ENCODE assay signal across 27 mouse cellular contexts in the genomic region with DNA sequence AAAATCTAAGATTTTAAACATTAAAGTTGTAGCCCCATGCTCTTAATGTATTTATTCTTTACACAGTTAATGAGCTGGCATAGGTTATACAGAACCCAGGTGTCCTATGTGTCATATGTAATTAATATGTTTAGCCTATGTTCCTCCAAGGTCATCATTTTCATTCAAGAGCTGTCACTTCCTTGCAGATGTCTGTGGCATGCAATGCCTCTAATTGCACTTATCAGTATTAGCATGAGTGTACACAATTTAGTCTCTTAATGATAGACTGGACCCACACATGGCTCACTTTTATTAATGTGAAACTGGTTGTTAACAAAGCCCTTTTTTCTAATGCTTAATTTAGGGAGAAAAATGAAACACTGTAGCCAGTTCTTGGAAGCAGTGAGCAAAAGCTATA.
A peak's percentile ranks its signal among the peaks of the same experiment; 100 is the strongest.
DNase-seq lines count a peak whose midpoint lies in the region; ATAC-seq lines count a peak whose summit lies in the region.
"Had no signal": no experiment of that assay in that cellular context is flagged by ENCODE, and none has a peak within 500 bp of the region (broad histone marks: within the 10 kb centered on the region; RNA-seq: fewer than 3 reads in every experiment).

No protein-coding gene starts in this region.

- no peaks in the 10 kb centered on the region for H3K27me3 ChIP-seq in forebrain, embryonic 12.5 days
- no peaks in the 10 kb centered on the region for H3K27me3 ChIP-seq in forebrain, embryonic 15.5 days
- no peaks in the 10 kb centered on the region for H3K27me3 ChIP-seq in hindbrain, embryonic 12.5 days
- no peaks in the 10 kb centered on the region for H3K27me3 ChIP-seq in hindbrain, embryonic 10.5 days (ENCODE audit: insufficient read depth, poor library complexity, severe bottlenecking)
- no peaks in the 10 kb centered on the region for H3K27me3 ChIP-seq in forebrain, embryonic 16.5 days (replicated peaks; ENCODE audit: control insufficient read depth, insufficient read depth, low read length)
- H3K27me3 ChIP-seq: CH12.LX; heart, embryonic 12.5 days; heart, embryonic 15.5 days; intestine, embryonic 15.5 days; kidney, embryonic 15.5 days had no signal

- H3K9ac ChIP-seq in forebrain, embryonic 12.5 days = no peak overlapping the region
- no peak overlapping the region for H3K9ac ChIP-seq in forebrain, embryonic 15.5 days (replicated peaks)
- no peak overlapping the region for H3K9ac ChIP-seq in hindbrain, embryonic 12.5 days
- no peak overlapping the region for H3K9ac ChIP-seq in forebrain, embryonic 16.5 days (replicated peaks; ENCODE audit: low read depth, low read length)
- H3K9ac ChIP-seq: heart, embryonic 12.5 days; heart, embryonic 15.5 days; hindbrain, embryonic 14.5 days; intestine, embryonic 15.5 days; kidney, embryonic 15.5 days had no signal

- no peak overlapping the region for H3K4me2 ChIP-seq in forebrain, embryonic 12.5 days
- H3K4me2 ChIP-seq in forebrain, embryonic 15.5 days (replicated peaks) = no peak overlapping the region
- H3K4me2 ChIP-seq in hindbrain, embryonic 12.5 days (replicated peaks) = no peak overlapping the region
- H3K4me2 ChIP-seq in forebrain, embryonic 16.5 days (ENCODE audit: low read length) = no peak overlapping the region
- H3K4me2 ChIP-seq: heart, embryonic 12.5 days; heart, embryonic 15.5 days; hindbrain, embryonic 14.5 days; intestine, embryonic 15.5 days; kidney, embryonic 15.5 days had no signal

- no peaks in the 10 kb centered on the region for H3K36me3 ChIP-seq in forebrain, embryonic 12.5 days (replicated peaks)
- no peaks in the 10 kb centered on the region for H3K36me3 ChIP-seq in forebrain, embryonic 15.5 days
- 0 out of 2 replicates have a peak, but pooled peaks cover 5% of the 10 kb centered on the region for H3K36me3 ChIP-seq in hindbrain, embryonic 12.5 days
- H3K36me3 ChIP-seq in hindbrain, embryonic 10.5 days = peaks cover 11% of the 10 kb centered on the region
- no peaks in the 10 kb centered on the region for H3K36me3 ChIP-seq in forebrain, embryonic 16.5 days (ENCODE audit: control insufficient read depth, insufficient read depth)
- H3K36me3 ChIP-seq: intestine, embryonic 15.5 days had no signal

- H3K27ac ChIP-seq in forebrain, embryonic 12.5 days = no peak overlapping the region
- no peak overlapping the region for H3K27ac ChIP-seq in forebrain, embryonic 15.5 days (replicated peaks)
- H3K27ac ChIP-seq in hindbrain, embryonic 12.5 days = 0 out of 2 replicates have a peak overlapping the region, but pooled peaks have one; percentile 2
- H3K27ac ChIP-seq in hindbrain, embryonic 10.5 days = no peak overlapping the region
- H3K27ac ChIP-seq in forebrain, embryonic 16.5 days (ENCODE audit: low read length) = no peak overlapping the region
- H3K27ac ChIP-seq: heart, adult 2 months; heart, embryonic 15.5 days; hindbrain, embryonic 14.5 days; intestine, embryonic 15.5 days; kidney, embryonic 15.5 days had no signal

- no peaks in the 10 kb centered on the region for H3K9me3 ChIP-seq in forebrain, embryonic 12.5 days
- H3K9me3 ChIP-seq in forebrain, embryonic 15.5 days = no peaks in the 10 kb centered on the region
- 0 out of 2 replicates have a peak, but pooled peaks cover 3% of the 10 kb centered on the region for H3K9me3 ChIP-seq in hindbrain, embryonic 12.5 days (replicated peaks)
- H3K9me3 ChIP-seq in hindbrain, embryonic 10.5 days = 0 out of 2 replicates have a peak, but pooled peaks cover 3% of the 10 kb centered on the region
- no peaks in the 10 kb centered on the region for H3K9me3 ChIP-seq in forebrain, embryonic 16.5 days (ENCODE audit: control insufficient read depth, low read length)
- H3K9me3 ChIP-seq: G1E; heart, embryonic 12.5 days; heart, embryonic 15.5 days; intestine, embryonic 15.5 days; kidney, embryonic 15.5 days had no signal

- peaks cover 14% of the 10 kb centered on the region for H3K4me1 ChIP-seq in forebrain, embryonic 12.5 days
- no peaks in the 10 kb centered on the region for H3K4me1 ChIP-seq in forebrain, embryonic 15.5 days
- H3K4me1 ChIP-seq in hindbrain, embryonic 12.5 days = peaks cover 4% of the 10 kb centered on the region
- peaks cover 15% of the 10 kb centered on the region for H3K4me1 ChIP-seq in hindbrain, embryonic 10.5 days (replicated peaks)
- no peaks in the 10 kb centered on the region for H3K4me1 ChIP-seq in forebrain, embryonic 16.5 days (replicated peaks; ENCODE audit: control insufficient read depth, insufficient read depth, low read length)
- H3K4me1 ChIP-seq: heart, embryonic 15.5 days; intestine, embryonic 15.5 days; kidney, embryonic 15.5 days had no signal

- H3K4me3 ChIP-seq in forebrain, embryonic 12.5 days (replicated peaks) = no peak overlapping the region
- H3K4me3 ChIP-seq in forebrain, embryonic 15.5 days = no peak overlapping the region
- H3K4me3 ChIP-seq in hindbrain, embryonic 12.5 days = no peak overlapping the region
- no peak overlapping the region for H3K4me3 ChIP-seq in hindbrain, embryonic 10.5 days
- no peak overlapping the region for H3K4me3 ChIP-seq in forebrain, embryonic 16.5 days (replicated peaks; ENCODE audit: low read length)
- H3K4me3 ChIP-seq: heart, adult 2 months; heart, embryonic 12.5 days; heart, embryonic 15.5 days; intestine, embryonic 15.5 days; kidney, embryonic 15.5 days had no signal

- no peak for DNase-seq in hindbrain, embryonic 10.5 days (ENCODE audit: low spot score)
- peak; percentile 32 for DNase-seq in retina, postnatal 1 day
- DNase-seq in retina, embryonic 14.5 days (ENCODE audit: low spot score) = no peak
- DNase-seq in heart, adult 9 months (ENCODE audit: low spot score in 2 of 2) = no peak
- DNase-seq: adrenal gland, adult 2 months; adrenal gland, postnatal 25 days; B cell, adult 2 months; cerebellum, adult 18-20 months; cerebellum, adult 9-10 months; cerebellum, postnatal 14 days; gastrocnemius, postnatal 25 days; heart, adult 2 months; heart, postnatal 10 days; heart, postnatal 36 days; kidney, adult 11 months; kidney, adult 8-10 months had no signal

- peak; percentile 63; the same call in 1 of the 2 replicates for ATAC-seq in forebrain, embryonic 12.5 days (ENCODE audit: low FRiP score)
- no peak; the same call in 1 of the 2 replicates for ATAC-seq in forebrain, embryonic 15.5 days (replicated peaks)
- peak; percentile 81 for ATAC-seq in hindbrain, embryonic 12.5 days (ENCODE audit: low FRiP score)
- ATAC-seq in forebrain, embryonic 16.5 days = peak; percentile 57
- ATAC-seq: intestine, embryonic 15.5 days had no signal
